Mouse (Mus musculus): ENCODE results near the gene Slc44a1.

The Slc44a1 gene

GRCm38 (mm10) chr4:53431585-53432234, 8.5 kb upstream of the Slc44a1 start:
- DNase-seq (ENCODE audit: low spot score): no peak

DNA sequence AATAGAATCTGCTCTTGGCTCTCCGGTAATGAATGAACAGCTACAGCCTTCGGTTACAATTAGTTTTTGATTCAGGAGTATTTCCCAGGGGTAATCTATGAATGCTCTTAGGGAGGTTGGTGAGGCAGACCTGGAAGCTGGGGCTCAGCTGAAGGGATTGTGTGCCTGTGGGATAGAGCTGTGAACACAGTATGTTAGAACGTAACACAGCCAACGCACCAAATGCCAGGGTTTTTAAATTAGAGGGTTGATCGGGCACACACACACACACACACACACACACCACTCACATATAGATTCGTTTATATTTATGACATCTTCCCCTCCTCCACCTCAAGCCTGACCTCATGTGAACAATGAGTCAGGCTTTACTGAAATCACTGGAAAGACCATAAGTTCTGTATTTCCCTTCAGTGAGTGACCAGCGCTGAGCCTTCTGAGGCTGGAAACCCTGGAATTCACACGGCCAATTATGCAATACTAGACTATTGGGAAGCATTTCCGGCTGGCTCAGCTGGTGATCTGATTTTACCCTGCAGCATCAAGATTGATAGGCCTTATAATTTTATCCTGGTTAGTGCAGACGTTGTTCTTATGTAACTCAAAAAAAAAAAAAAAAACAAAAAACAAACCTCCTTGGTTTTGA, 3.0 kb upstream of the Slc44a1 start:
- no peak for DNase-seq (ENCODE audit: low spot score)

DNA sequence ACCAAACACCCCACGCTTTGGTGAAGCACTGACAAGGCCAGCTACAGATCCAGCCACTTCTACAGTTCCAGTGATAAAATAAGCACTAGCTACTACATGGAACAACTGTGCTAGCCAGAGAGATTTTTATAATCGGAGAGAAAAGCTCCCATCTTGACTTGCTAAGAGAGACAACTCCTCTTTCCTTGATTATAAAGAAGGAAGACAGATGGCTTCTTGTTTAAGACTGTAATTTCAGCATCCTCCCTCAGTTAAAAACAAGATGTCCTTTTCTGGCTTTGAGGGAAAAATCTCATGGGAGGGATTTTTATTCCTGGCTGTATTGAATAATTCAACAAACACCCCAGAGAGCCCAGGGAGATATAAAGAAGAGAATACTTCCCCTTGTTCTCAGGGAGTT, 1.8 kb upstream of the Slc44a1 start:
- DNase-seq (ENCODE audit: low spot score): no peak

DNA sequence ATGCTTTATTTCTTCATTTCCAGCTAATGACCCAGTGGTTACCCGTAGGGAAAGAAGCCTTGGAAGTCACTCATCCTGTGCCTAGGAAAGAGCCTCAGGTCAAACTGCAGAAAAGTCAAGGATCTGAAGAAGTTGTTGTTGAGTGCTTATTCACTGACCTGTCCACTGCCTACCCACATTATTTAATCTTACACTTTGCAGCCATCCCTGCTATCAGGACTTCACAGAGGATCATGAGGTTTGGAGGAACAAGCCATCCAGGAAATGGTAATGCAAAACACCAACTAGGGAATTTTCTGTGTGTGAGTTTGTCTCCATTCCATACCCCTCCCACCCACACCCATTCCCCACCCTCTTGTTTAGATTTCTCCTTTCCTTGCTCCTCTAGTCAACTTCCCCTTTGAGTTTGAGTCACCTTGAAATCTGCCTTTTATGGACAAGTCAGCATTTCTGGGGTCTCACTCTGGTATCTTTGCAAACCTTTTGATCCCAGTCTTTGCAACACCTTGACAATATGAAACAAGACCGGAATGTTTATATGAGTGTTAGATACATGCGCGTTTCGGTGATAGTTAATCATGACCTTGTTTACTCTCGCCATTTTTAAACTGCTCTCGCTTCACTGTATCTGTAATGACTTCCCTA, 1.3 kb upstream of the Slc44a1 start:
- DNase-seq (ENCODE audit: low spot score): no peak

DNA sequence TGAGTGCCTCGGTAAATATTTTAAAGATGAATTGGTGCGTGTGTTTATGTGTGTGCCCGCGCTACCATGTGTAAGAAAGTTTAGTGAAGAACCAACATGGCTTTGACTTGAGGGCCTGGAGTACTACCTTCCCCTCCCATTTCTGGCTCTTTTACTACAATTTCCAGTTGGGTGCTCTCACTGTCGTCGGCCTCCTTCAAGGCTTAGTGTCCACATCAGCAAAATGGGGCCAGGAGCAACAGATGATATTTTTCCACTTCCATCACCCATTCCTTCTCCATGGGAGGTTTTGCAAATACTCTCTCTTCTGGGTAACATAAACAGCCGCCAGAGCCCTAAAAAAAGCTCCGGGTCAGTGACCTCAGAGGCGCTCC, 590 bp upstream of the Slc44a1 start:
- DNase-seq (ENCODE audit: low spot score): no peak

GRCm38 (mm10) chr4:53440816-53441571, 781 bp downstream of the Slc44a1 start:
- DNase-seq (ENCODE audit: low spot score): peak; percentile 47

DNA sequence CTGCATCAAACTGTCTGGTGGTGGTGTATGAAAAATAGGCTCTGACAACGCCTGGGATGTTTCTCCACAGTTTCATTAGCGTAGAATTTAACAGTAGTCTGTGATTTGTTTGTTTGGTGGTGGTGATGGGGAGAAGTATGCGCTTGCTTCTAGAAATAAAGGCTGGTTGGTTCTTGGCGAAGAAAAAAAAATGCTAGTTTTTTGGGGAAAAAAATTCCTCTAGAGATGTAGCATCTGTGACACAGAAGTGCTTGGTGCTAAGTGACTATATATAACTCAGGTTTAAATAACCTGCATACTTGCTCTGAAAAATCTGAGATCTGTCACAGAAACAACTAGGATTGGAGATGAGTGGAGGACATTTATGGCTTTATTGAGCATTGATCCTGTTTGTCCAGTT, 1.5 kb downstream of the Slc44a1 start:
- DNase-seq (ENCODE audit: low spot score): no peak

GRCm38 (mm10) chr4:53446216-53446615, 6.0 kb downstream of the Slc44a1 start:
- DNase-seq (ENCODE audit: low spot score): no peak

GRCm38 (mm10) chr4:53447773-53448172, 7.6 kb downstream of the Slc44a1 start:
- DNase-seq (ENCODE audit: low spot score): no peak

DNA sequence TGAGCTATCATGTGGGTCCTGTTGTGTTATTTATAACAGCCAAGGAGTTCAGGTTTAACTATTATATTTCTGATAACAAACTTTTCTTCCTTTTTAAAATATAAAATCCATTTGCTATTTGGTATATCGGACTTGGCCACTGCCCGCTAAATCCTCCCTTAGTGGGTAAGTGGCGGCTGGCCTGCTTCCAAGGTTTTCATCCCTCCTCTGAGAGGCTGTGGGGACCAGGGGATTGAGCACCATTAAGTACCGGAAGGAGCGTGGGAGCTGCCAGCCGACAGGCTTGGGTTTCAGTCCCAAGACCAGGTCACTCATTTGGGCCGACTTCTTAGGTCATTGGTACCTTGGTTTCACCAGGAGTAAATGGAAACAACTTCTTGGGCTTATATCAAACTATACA, 10.5 kb downstream of the Slc44a1 start:
- peak; percentile 19 for DNase-seq (ENCODE audit: low spot score)

DNA sequence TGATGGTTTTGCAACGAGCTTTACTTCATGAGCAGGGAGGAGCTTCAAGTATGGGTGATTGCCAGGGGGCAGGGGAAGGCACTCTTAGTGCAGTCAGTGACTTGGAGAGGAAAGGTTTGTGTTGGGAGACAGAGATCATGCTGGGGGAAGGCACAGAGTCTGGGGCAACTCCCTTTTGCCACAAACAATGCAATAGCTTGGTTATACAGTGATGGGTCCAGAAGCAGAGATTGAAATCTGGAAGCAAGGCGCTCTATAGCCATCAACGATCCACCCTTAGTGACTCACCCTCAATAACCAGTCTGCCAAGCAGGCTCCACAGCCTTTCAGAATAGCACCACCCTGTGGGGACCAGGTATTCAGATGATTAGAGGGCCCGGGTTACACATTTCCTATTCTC, 11.7 kb downstream of the Slc44a1 start:
- no peak for DNase-seq (ENCODE audit: low spot score)

- DNase-seq (ENCODE audit: low spot score): no peak
Observed at GRCm38 (mm10) chr4:53452457-53452856, 12.2 kb downstream of the Slc44a1 start.

DNA sequence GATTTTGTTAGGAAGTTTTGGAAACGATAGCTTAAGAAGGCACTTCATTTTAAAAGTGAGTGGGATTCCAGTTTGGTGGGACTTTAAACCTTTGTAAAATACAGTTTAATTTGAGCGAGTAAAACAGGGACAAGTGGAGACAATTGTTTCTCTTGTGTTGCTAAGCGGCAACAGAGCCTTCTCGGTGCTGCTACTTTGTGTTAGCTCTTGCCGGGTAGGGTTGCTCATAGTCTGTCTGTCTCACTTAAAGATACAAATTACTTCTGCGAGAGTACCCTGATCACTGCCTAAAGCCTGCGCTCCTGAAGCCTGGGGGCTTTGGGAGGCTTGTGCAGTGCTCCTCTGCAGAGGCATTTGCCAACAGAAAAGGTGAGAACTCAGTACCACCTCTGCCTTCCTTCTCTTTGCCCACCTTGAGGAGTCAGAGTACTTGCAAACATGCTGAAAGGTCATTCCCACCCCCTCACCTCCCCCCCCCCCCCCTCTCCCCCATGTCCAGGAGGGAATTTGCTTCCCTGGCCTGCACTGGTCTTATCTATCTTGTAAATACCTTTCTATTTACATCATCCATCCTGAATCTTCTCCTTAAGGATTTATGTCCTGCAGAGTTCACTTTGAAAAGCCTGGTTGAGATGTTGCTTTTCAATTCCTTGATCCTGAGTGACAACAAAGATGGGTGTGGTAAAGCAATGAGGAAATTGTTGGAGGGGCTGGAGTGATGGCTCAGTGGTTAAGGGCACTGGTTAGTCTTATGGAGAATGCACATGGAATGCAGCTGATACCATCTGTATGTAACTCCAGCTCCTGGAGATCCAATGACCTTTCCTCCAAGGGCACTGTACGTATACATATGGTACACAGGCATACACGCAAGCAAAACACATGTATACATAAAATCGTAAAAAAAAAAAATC, 13.0 kb downstream of the Slc44a1 start:
- DNase-seq (ENCODE audit: low spot score): no peak

GRCm38 (mm10) chr4:53455885-53456284, 15.7 kb downstream of the Slc44a1 start:
- no peak for DNase-seq (ENCODE audit: low spot score)

DNA sequence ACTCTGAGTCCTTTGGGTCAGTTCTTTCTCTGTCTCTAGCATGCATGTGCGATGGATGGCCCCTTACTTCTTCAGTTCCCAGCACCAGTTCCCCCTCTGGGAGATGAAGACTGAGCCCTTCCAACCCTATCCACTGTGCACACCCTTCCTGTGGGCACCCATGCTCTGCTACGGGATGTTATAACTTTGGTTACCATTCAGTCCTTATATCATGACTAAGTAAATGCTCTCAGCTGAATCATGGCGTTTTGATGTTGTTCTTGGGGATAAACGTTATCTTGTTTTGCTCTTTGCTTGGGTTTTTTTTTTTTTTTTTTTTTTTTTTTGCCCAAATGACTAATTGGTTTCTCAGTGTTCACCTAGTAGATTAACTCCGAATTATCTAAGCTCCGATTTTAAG, 16.4 kb downstream of the Slc44a1 start:
- DNase-seq (ENCODE audit: low spot score): no peak

GRCm38 (mm10) chr4:53458503-53458902, 18.3 kb downstream of the Slc44a1 start:
- DNase-seq (ENCODE audit: low spot score): no peak

DNA sequence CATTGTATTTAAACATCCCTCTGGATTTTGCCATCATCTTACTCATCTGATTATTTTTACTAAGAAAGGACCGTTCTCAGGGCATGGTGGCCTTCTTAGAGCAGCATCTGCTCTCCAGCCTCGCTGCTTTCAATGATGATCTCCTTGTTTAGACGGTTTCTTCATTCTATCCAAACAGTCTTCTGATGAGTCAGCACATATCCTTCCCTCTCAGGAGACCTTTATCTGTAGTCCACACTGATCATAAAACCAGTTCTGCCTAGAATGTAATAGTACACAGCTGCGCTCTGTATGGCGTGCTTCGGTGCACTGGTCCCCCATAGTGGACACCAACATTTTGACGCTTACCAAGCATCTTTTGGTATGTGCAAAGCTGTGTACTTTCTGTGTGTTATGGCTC, 19.5 kb downstream of the Slc44a1 start:
- DNase-seq (ENCODE audit: low spot score): no peak

DNA sequence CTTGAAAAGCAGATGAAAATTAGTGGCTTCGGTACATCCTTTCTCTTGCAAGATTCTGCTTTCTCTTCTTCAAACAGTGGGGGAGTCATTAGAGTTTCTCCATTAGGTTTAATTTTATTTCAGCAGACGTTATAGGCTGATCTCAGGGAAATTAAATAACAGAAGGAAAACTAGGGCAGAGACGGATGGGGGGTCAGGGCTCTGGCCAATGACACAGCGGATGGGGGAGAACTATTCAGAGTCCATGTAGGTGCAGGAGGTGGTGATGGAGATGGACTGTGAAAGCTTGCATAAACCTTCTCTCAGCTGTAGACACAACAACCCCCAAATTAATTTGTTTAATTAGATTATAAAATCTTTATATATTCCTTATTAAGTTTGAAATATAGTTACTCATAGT, 20.8 kb downstream of the Slc44a1 start:
- no peak for DNase-seq (ENCODE audit: low spot score)

DNA sequence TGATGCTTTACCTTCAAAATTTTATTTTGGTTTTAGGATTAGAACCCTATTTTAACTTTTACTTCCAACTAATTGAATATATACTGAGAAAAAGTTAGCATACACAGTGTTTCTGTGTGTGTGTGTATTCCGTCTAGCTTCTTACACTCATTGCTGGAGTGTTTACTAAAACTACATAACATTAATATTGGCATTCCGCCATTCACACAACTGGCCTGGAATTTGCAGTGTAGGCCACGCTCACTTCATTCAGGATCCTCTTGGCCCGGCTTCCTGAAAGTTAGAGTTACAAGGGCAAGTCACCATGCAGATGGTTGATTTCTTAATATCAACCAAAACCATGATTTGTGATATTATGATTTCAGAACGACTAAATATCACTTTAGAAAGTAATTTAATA, 21.9 kb downstream of the Slc44a1 start:
- DNase-seq (ENCODE audit: low spot score): no peak

- DNase-seq (ENCODE audit: low spot score): no peak
Observed at GRCm38 (mm10) chr4:53462505-53463251, 22.5 kb downstream of the Slc44a1 start.

GRCm38 (mm10) chr4:53465887-53466286, 25.7 kb downstream of the Slc44a1 start:
- DNase-seq (ENCODE audit: low spot score): no peak

Measured in ovary, postnatal 36 days (tissue).